Mouse (Mus musculus): Measurements from ENCODE around the gene Mroh2a. TPM values are rescaled to one million over a fixed set of nuclear protein-coding genes. Genes with fewer than 3 reads are reported as not detected.

Mroh2a gene
- total RNA-seq, 2 experiments from 2014 or later = 0.05 TPM; not detected in 1

DNA sequence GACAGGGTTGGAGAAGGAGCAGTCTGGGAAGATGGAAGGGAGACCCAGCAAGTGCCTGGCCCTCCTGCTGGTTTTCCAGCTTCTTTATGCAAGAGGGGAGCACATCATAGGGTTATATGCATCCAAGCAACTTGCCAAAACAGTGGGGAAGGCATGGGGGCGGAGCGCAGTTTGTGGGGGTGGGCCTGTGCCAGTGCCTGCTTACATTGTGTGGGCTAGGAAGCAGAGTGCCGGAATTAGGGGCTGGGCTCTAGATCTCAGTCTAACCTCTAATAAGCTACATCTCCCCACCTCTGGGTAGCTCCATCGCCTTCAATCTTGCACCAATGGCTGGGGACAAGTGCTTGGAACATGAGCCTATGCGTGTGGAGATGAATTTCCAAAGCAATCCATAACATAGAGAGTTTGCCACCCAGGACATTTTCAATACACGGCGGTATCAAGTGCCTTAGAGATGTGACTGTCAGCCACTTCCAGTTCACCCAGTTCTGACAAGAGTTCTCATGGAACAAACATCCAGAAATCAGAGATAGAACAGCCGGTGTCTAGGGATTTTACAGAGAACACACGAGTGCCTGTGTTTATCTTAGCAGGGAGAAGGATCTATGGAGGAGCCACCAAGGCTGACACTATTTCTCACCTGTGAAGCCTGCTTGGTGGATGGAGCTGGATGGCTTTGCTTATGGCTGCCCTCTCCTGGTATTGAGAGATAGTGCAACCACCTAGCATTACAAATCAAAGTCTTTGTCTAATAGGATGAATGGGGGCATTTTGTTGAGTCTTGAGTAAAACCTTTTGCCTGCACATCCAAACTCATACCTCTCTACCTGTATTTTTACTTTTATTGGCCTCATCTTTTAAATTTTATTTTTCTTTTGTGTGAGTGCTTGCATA lies 74.6 kb downstream of the Mroh2a start:
- peak; percentile 28 for ATAC-seq (replicated peaks; ENCODE audit: low FRiP score, low TSS enrichment, poor library complexity, severe bottlenecking)

DNA sequence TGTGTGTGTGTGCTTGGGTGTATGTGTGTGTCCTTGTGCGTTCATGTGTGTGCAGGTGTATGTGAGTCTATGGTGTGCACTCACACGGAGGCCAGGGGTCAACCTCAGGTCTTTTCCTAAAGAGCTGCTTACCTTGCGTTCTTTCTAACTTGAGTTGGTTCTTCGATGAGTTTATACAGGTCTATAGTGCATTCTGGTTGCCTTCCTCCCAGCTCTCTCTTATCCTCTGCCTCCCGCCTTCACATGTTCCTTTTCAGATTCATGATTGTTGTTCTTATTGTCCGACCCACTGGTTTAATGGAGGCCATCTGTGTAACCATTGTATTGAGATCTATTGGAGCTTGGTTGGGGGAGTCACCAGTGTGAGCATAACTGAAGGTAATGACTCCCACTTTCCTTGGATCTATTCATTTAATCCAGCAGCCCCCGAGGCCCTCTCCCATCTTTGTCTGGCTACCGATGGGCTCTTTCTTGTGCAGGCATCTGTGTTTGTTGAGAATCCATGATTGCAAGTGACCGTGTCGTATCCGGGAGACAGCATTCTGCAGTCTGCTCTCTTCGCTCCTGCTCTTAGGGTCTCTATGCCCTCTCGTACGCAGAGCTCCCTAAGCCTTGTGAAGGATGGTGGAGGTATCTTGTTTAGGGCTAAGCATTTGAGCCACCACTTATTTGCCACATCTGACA lies 75.4 kb downstream of the Mroh2a start:
- no peak for ATAC-seq (replicated peaks; ENCODE audit: low FRiP score, low TSS enrichment, poor library complexity, severe bottlenecking)

DNA sequence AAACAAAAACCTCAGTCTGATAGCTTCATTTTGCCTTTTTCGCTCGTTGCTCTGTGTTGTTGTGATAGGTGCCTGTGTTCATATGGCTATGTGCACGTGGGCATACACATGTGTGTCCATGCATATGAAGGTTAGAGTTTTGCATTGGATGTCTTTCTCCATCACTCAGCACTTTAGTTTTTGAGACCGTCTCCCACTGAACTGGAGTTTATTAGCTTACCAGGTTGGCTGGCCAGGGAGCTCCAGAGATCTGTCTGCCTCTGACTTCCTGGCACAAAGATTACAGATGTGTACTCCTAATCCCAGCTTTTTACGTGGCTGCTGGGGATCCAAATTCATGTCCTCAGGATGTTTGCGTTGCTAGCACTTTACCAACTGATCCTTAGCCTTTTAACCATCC lies 77.0 kb downstream of the Mroh2a start:
- ATAC-seq (replicated peaks; ENCODE audit: low FRiP score, low TSS enrichment, poor library complexity, severe bottlenecking) = no peak

DNA sequence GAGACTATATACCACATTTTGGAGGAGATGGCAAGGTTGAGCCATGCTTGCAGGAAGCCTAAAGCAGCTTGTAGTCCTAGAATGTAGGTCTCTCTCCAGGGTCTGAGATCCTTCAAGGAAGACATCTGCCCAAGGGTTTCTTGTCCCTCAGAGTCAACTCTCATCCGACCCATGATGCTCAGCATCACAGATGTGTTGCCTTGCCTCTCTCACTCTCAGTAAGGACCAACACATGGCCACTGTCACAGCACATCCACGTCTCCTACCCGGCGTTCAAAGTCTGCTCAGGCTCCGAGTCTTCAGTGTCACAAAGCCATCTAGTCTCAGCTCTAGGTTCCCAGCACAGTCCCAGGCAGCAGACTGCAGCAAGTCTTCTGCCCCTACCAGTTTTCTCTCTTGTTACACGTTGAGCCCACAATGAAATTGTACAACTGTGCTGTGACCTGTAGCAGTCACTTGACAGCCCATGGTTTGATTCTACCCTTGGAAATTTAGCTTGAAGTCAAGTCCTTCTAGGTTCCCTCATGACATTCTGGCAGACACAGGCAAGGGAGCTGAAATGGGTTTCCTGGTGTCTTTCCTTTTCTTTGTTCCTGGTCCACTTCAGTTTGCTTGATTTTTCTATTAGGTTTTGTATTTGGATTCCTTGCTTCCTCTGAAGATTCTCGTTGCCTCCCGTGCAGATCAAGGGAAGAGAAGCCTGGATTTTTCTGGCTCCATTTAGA lies 77.6 kb downstream of the Mroh2a start:
- no peak for ATAC-seq (replicated peaks; ENCODE audit: low FRiP score, low TSS enrichment, poor library complexity, severe bottlenecking)

DNA sequence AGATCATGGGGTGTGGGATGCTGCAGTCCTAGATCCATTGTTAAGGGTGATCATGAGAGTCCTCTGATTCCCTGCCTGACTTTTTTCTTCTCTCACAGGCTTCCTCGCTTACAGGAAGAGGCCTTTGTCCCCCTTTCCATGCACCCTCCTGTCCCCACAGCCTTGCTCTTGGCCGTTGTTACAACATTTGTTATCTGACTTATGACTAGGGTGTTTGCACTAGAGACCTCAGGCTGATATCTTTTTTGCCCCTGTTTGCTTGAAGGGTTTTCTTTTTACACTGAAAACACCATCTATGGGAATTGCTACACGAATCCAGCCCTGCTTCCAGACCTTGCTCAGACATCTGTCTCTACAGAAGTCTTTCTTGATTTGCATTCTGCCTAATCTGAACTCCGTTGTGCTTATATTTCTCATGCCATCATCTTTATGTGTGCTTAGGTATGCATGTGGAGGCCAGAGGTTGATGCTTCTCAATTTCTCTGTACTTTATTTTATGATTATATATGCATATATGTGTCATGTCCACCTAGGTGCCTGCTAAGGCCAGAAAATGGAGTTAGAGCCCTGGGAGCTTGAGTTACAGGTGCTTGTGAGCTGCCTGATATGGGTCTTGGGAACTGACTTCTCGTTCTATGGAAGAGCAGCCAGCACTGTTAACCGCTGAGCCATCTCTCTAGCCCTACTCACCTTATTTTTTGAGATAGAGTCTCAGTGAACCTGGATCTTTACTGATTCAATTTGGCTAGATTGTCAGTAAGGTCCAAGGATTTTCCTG lies 78.4 kb downstream of the Mroh2a start:
- no peak for ATAC-seq (replicated peaks; ENCODE audit: low FRiP score, low TSS enrichment, poor library complexity, severe bottlenecking)

DNA sequence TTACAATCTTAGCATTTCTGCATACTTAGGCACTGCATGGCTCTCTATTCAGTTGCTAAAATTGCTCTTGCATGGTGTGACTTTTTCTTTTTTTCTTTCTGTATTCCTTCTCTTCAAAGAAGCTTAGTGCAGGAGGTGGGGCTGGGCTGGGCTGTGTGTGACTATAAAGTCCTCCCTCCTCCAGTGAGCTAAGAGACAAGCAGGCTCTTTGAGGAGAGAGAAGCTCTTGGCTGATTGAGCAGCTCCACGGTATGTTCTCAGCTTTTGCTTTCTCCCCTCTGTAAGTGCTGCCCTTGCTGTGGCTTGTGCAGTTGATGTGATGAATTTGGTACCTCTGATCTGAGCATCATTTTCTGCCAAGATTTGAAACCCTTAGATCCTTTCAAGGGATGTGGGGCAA lies 79.8 kb downstream of the Mroh2a start:
- no peak for ATAC-seq (replicated peaks; ENCODE audit: low FRiP score, low TSS enrichment, poor library complexity, severe bottlenecking)

DNA sequence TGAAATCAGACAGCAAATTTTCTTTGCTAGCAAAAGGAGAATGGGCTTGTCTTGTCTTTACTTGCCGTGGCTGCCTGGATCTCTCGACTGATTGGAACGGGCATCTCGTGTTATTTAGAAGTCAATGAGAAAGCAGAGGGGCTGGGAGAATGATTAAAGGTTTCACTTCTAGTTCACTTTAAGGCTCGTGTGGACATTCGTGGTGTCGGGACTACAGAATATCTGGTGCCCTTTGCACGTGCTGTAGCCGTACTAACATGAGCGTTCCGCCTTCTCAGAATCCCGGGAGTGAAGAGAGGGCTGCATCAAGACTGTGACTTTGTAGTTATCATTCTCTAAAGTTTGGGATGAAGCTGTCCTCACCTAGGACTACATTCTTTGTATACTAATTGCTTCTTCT lies 80.4 kb downstream of the Mroh2a start:
- no peak for ATAC-seq (replicated peaks; ENCODE audit: low FRiP score, low TSS enrichment, poor library complexity, severe bottlenecking)

- no peak for ATAC-seq (replicated peaks; ENCODE audit: low FRiP score, low TSS enrichment, poor library complexity, severe bottlenecking)
Observed at GRCm38 (mm10) chr1:88309020-88309419, 82.2 kb downstream of the Mroh2a start.

GRCm38 (mm10) chr1:88309905-88310304 lies 83.1 kb downstream of the Mroh2a start:
- no peak for ATAC-seq (replicated peaks; ENCODE audit: low FRiP score, low TSS enrichment, poor library complexity, severe bottlenecking)

DNA sequence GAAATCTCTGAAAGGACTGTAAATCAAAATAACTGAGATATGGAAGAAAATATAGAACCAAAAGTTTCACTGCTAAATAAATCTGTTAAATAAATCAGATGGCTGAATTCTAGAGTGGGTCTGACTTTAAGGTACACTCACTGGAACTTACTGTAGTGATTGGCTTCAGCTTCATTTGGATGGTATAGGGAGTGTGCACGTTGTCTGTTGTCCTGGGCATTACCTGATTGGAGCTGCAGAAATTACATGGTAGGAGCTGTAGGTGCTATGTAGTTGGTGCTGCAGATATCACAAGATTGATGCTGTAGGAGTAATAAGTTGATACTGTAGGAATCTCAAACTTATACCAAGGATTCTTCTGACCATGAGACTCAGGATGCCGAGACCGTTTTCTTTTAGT lies 83.6 kb downstream of the Mroh2a start:
- ATAC-seq (replicated peaks; ENCODE audit: low FRiP score, low TSS enrichment, poor library complexity, severe bottlenecking) = no peak

Other genes starting within 250 kb of the Mroh2a start
- 12.7 and 16.0 TPM in 2 replicates for gene Usp40, start 218.4 kb upstream of the Mroh2a start, total RNA-seq (2014; fragmentation: Nextera tagmentation)
- gene Usp40, start 218.4 kb upstream of the Mroh2a start, total RNA-seq (2017) = 11.5 and 14.8 TPM in 2 replicates
- gene Ugt1a10, start 171.6 kb upstream of the Mroh2a start, total RNA-seq (2014; fragmentation: Nextera tagmentation) = not detected in 2 replicates
- gene Ugt1a10, start 171.6 kb upstream of the Mroh2a start, total RNA-seq (2017) = not detected in 2 replicates
- gene Ugt1a9, start 156.2 kb upstream of the Mroh2a start, total RNA-seq (2014; fragmentation: Nextera tagmentation) = not detected in 2 replicates
- 2.4 TPM in 1 of 2 replicates, not detected in the other for gene Ugt1a9, start 156.2 kb upstream of the Mroh2a start, total RNA-seq (2017)
- gene Ugt1a8, start 139.2 kb upstream of the Mroh2a start, total RNA-seq (2014; fragmentation: Nextera tagmentation) = not detected in 2 replicates
- gene Ugt1a8, start 139.2 kb upstream of the Mroh2a start, total RNA-seq (2017) = not detected in 2 replicates
- gene Ugt1a7c, start 131.9 kb upstream of the Mroh2a start, total RNA-seq (2014; fragmentation: Nextera tagmentation) = 0.11 TPM in 1 of 2 replicates, not detected in the other
- gene Ugt1a7c, start 131.9 kb upstream of the Mroh2a start, total RNA-seq (2017) = 0.61 and 2.3 TPM in 2 replicates
- gene Ugt1a6b, start 123.7 kb upstream of the Mroh2a start, total RNA-seq (2014; fragmentation: Nextera tagmentation) = 0.83 and 0.99 TPM in 2 replicates
- not detected in 2 replicates for gene Ugt1a6b, start 123.7 kb upstream of the Mroh2a start, total RNA-seq (2017)
- gene Ugt1a6a, start 92.2 kb upstream of the Mroh2a start, total RNA-seq (2014; fragmentation: Nextera tagmentation) = not detected in 2 replicates
- gene Ugt1a6a, start 92.2 kb upstream of the Mroh2a start, total RNA-seq (2017) = not detected in 2 replicates
- gene Ugt1a5, start 61.0 kb upstream of the Mroh2a start, total RNA-seq (2014; fragmentation: Nextera tagmentation) = 1.5 TPM in 1 of 2 replicates, not detected in the other
- gene Ugt1a5, start 61.0 kb upstream of the Mroh2a start, total RNA-seq (2017) = not detected in 2 replicates
- gene Ugt1a2, start 26.4 kb upstream of the Mroh2a start, total RNA-seq (2014; fragmentation: Nextera tagmentation) = 1.0 TPM in 1 of 2 replicates, not detected in the other
- gene Ugt1a2, start 26.4 kb upstream of the Mroh2a start, total RNA-seq (2017) = not detected in 2 replicates
- 8.2 and 9.5 TPM in 2 replicates for gene Dnajb3, start 21.2 kb upstream of the Mroh2a start, total RNA-seq (2014; fragmentation: Nextera tagmentation)
- 0.99 and 1.8 TPM in 2 replicates for gene Dnajb3, start 21.2 kb upstream of the Mroh2a start, total RNA-seq (2017)
- not detected in 2 replicates for gene Ugt1a1, start 15.0 kb upstream of the Mroh2a start, total RNA-seq (2014; fragmentation: Nextera tagmentation)
- not detected in 2 replicates for gene Ugt1a1, start 15.0 kb upstream of the Mroh2a start, total RNA-seq (2017)
- 203 and 209 TPM in 2 replicates for gene Hjurp, start 50.6 kb downstream of the Mroh2a start, total RNA-seq (2014; fragmentation: Nextera tagmentation)
- gene Hjurp, start 50.6 kb downstream of the Mroh2a start, total RNA-seq (2017) = 173 and 190 TPM in 2 replicates
- not detected in 2 replicates for gene Trpm8, start 50.7 kb downstream of the Mroh2a start, total RNA-seq (2014; fragmentation: Nextera tagmentation)
- gene Trpm8, start 50.7 kb downstream of the Mroh2a start, total RNA-seq (2017) = not detected in 2 replicates
- gene Spp2, start 180.0 kb downstream of the Mroh2a start, total RNA-seq (2014; fragmentation: Nextera tagmentation) = not detected in 2 replicates
- gene Spp2, start 180.0 kb downstream of the Mroh2a start, total RNA-seq (2017) = not detected in 2 replicates

All from megakaryocyte-erythroid progenitor cell, adult 5-6 weeks (primary cell).